In genomic region chr1:84869498-84869897, GRCm38 (mm10) we compare ENCODE assay signal across 15 mouse cellular contexts. TPM values are rescaled to one million over a fixed set of nuclear protein-coding genes. Genes with fewer than 3 reads are reported as not detected.
DNase-seq lines count a peak whose midpoint lies in the region; ATAC-seq and TF ChIP-seq lines count a peak whose summit lies in the region.
"Had no signal": no experiment of that assay in that cellular context is flagged by ENCODE, and none has a peak within 500 bp of the region (broad histone marks: within the 10 kb centered on the region; RNA-seq: fewer than 3 reads in every experiment).

No protein-coding gene starts in this region.

- H3K4me2 ChIP-seq in liver, embryonic 11.5 days: no peak overlapping the region
- H3K4me2 ChIP-seq in embryonic facial prominence, embryonic 14.5 days (ENCODE audit: low read depth, low read length): no peak overlapping the region
- H3K4me2 ChIP-seq in liver, embryonic 14.5 days (ENCODE audit: low read depth): peak overlapping the region; percentile 25; the same call in 1 of the 2 replicates
- H3K4me2 ChIP-seq: lung, embryonic 14.5 days; midbrain, embryonic 15.5 days had no signal

- no peak overlapping the region for H3K9ac ChIP-seq in liver, embryonic 11.5 days (ENCODE audit: low read depth, low read length)
- no peak overlapping the region for H3K9ac ChIP-seq in embryonic facial prominence, embryonic 14.5 days (ENCODE audit: low read depth, low read length)
- no peak overlapping the region for H3K9ac ChIP-seq in liver, embryonic 14.5 days (replicated peaks)
- H3K9ac ChIP-seq: lung, embryonic 14.5 days; midbrain, embryonic 15.5 days had no signal

- WGBS in heart, embryonic 10.5 days: 20% methylated on average over 7 of the region's 7 CpGs
- 27% methylated on average over 7 of the region's 7 CpGs for whole genome bisulfite sequencing in liver, embryonic 11.5 days
- 47% methylated on average over 7 of the region's 7 CpGs for WGBS in embryonic facial prominence, embryonic 14.5 days
- 19% methylated on average over 7 of the region's 7 CpGs for WGBS in liver, embryonic 14.5 days (ENCODE audit: insufficient replicate concordance)

- H3K4me3 ChIP-seq in heart, embryonic 10.5 days: 0 out of 2 replicates have a peak overlapping the region, but pooled peaks have one; percentile 12
- H3K4me3 ChIP-seq in liver, embryonic 11.5 days (ENCODE audit: low read depth, low read length): no peak overlapping the region
- no peak overlapping the region for H3K4me3 ChIP-seq in embryonic facial prominence, embryonic 14.5 days (ENCODE audit: low read depth, low read length)
- no peak overlapping the region for H3K4me3 ChIP-seq in liver, embryonic 14.5 days (ENCODE audit: insufficient read depth in 1 of 2, low read depth in 2 of 2, low read length in 2 of 2)
- H3K4me3 ChIP-seq: erythroblast, embryonic 14.5 days; midbrain, embryonic 15.5 days had no signal

- no peak for TF ChIP-seq EP300 in liver, embryonic 14.5 days (IDR thresholded peaks at IDR 0.05; ENCODE audit: low read depth)

- no peaks in the 10 kb centered on the region for H3K9me3 ChIP-seq in heart, embryonic 10.5 days
- no peaks in the 10 kb centered on the region for H3K9me3 ChIP-seq in liver, embryonic 11.5 days (ENCODE audit: control insufficient read depth, low read length)
- no peaks in the 10 kb centered on the region for H3K9me3 ChIP-seq in embryonic facial prominence, embryonic 14.5 days (ENCODE audit: control insufficient read depth, low read length)
- no peaks in the 10 kb centered on the region for H3K9me3 ChIP-seq in liver, embryonic 14.5 days (ENCODE audit: control insufficient read depth, low read length)
- H3K9me3 ChIP-seq: midbrain, embryonic 15.5 days had no signal

- peaks cover 9% of the 10 kb centered on the region; the same call in 1 of the 2 replicates for H3K4me1 ChIP-seq in heart, embryonic 10.5 days
- H3K4me1 ChIP-seq in liver, embryonic 11.5 days (replicated peaks; ENCODE audit: control insufficient read depth, insufficient read depth, low read length): peaks cover 4% of the 10 kb centered on the region; the same call in 1 of the 2 replicates
- no peaks in the 10 kb centered on the region for H3K4me1 ChIP-seq in embryonic facial prominence, embryonic 14.5 days (ENCODE audit: control insufficient read depth, insufficient read depth, low read length)
- H3K4me1 ChIP-seq in liver, embryonic 14.5 days (replicated peaks; ENCODE audit: control insufficient read depth in 2 of 2, insufficient read depth in 2 of 2, low read length in 1 of 2): peaks cover 4 to 14% of the 10 kb centered on the region in 2 experiments; a peak in 2 of 4 replicates
- H3K4me1 ChIP-seq: midbrain, embryonic 15.5 days had no signal

- H3K36me3 ChIP-seq in heart, embryonic 10.5 days: no peaks in the 10 kb centered on the region
- no peaks in the 10 kb centered on the region for H3K36me3 ChIP-seq in liver, embryonic 11.5 days (ENCODE audit: control insufficient read depth, insufficient read depth, low read length)
- H3K36me3 ChIP-seq in embryonic facial prominence, embryonic 14.5 days (ENCODE audit: control insufficient read depth, insufficient read depth, low read length): no peaks in the 10 kb centered on the region
- no peaks in the 10 kb centered on the region for H3K36me3 ChIP-seq in liver, embryonic 14.5 days (replicated peaks; ENCODE audit: control insufficient read depth, insufficient read depth, low read depth)
- H3K36me3 ChIP-seq: midbrain, embryonic 15.5 days had no signal

- no peak for DNase-seq in heart, embryonic 10.5 days (ENCODE audit: low spot score)
- DNase-seq in heart, adult 18-20 months: no peak
- DNase-seq in liver, embryonic 11.5 days (ENCODE audit: low spot score): no peak
- no peak for DNase-seq in liver
- DNase-seq in embryonic facial prominence, embryonic 14.5 days (ENCODE audit: low spot score): no peak
- DNase-seq in liver, embryonic 14.5 days (ENCODE audit: low read depth in 3 of 3, low spot score in 3 of 3): no peak
- no peak for DNase-seq in adrenal gland, postnatal 14 days
- DNase-seq in adrenal gland, postnatal 4 days (ENCODE audit: low spot score in 2 of 2): no peak
- DNase-seq: cerebellum, adult 9-11 months; lung, embryonic 14.5 days; right cerebral cortex, postnatal 4 days; thymus, adult 18-20 months had no signal

- peak; percentile 22; the same call in 1 of the 2 replicates for TF ChIP-seq CTCF in liver, embryonic 14.5 days (IDR thresholded peaks at IDR 0.05; ENCODE audit: low read depth)

- H3K27me3 ChIP-seq in heart, embryonic 10.5 days (ENCODE audit: insufficient read depth, poor library complexity, severe bottlenecking): no peaks in the 10 kb centered on the region
- H3K27me3 ChIP-seq in liver, embryonic 11.5 days (replicated peaks; ENCODE audit: control insufficient read depth, insufficient read depth, low read length): no peaks in the 10 kb centered on the region
- no peaks in the 10 kb centered on the region for H3K27me3 ChIP-seq in embryonic facial prominence, embryonic 14.5 days (replicated peaks; ENCODE audit: control insufficient read depth, insufficient read depth, low read length)
- H3K27me3 ChIP-seq in liver, embryonic 14.5 days (ENCODE audit: control insufficient read depth, insufficient read depth, low read length): no peaks in the 10 kb centered on the region
- H3K27me3 ChIP-seq: midbrain, embryonic 15.5 days had no signal

- peak overlapping the region; percentile 42; the same call in 1 of the 2 replicates for H3K27ac ChIP-seq in heart, embryonic 10.5 days
- no peak overlapping the region for H3K27ac ChIP-seq in liver, embryonic 11.5 days (ENCODE audit: low read depth, low read length)
- H3K27ac ChIP-seq in embryonic facial prominence, embryonic 14.5 days (replicated peaks; ENCODE audit: low read depth, low read length): no peak overlapping the region
- no peak overlapping the region for H3K27ac ChIP-seq in liver, embryonic 14.5 days
- H3K27ac ChIP-seq: midbrain, embryonic 15.5 days had no signal

- ATAC-seq in liver, embryonic 11.5 days (replicated peaks; ENCODE audit: low FRiP score): peak; percentile 60; the same call in 1 of the 2 replicates
- ATAC-seq in embryonic facial prominence, embryonic 14.5 days (ENCODE audit: low read depth): peak; percentile 73
- 0 out of 2 replicates have a peak, but pooled peaks have one; percentile 40 for ATAC-seq in liver, embryonic 14.5 days (ENCODE audit: insufficient read depth)
- ATAC-seq: midbrain, embryonic 15.5 days had no signal

RNA-seq across cellular contexts. Expression of gene Trip12, which starts 29.2 kb away (rescaled TPM):
- polyA plus RNA-seq in heart, embryonic 10.5 days (2016; fragmentation: Nextera tagmentation; extraction: Ambion mirVana): 68.5 and 78.0 TPM in 2 replicates
- total RNA-seq in heart, adult 18-20 months (2021): 100 to 1,000 TPM; 178 to 183 TPM
- polyA plus RNA-seq in liver, embryonic 11.5 days (2014; fragmentation: Nextera tagmentation; extraction: Ambion mirVana): 75.9 and 78.1 TPM in 2 replicates
- polyA plus RNA-seq in embryonic facial prominence, embryonic 14.5 days (2014; fragmentation: Nextera tagmentation; extraction: Ambion mirVana): 79.4 and 80.8 TPM in 2 replicates
- 20.5 and 27.9 TPM in 2 replicates for polyA plus RNA-seq in liver, embryonic 14.5 days (2012; rRNA removed)
- 30.3 and 34.5 TPM in 2 replicates for polyA plus RNA-seq in liver, embryonic 14.5 days (2014; fragmentation: Nextera tagmentation; extraction: Ambion mirVana)
- 224 and 225 TPM in 2 replicates for total RNA-seq in adrenal gland, postnatal 14 days (2021)
- total RNA-seq in adrenal gland, postnatal 4 days (2021): 100 to 1,000 TPM; 248 to 284 TPM

RNA-seq across cellular contexts. Expression of gene Fbxo36, which starts 29.9 kb away (rescaled TPM):
- 7.0 and 8.6 TPM in 2 replicates for polyA plus RNA-seq in heart, embryonic 10.5 days (2016; fragmentation: Nextera tagmentation; extraction: Ambion mirVana)
- total RNA-seq in heart, adult 18-20 months (2021): 1 to 10 TPM; 1.9 TPM
- 10.2 and 10.4 TPM in 2 replicates for polyA plus RNA-seq in liver, embryonic 11.5 days (2014; fragmentation: Nextera tagmentation; extraction: Ambion mirVana)
- 12.9 and 20.0 TPM in 2 replicates for polyA plus RNA-seq in embryonic facial prominence, embryonic 14.5 days (2014; fragmentation: Nextera tagmentation; extraction: Ambion mirVana)
- polyA plus RNA-seq in liver, embryonic 14.5 days (2012; rRNA removed): 3.9 and 4.0 TPM in 2 replicates
- polyA plus RNA-seq in liver, embryonic 14.5 days (2014; fragmentation: Nextera tagmentation; extraction: Ambion mirVana): 9.0 TPM in 2 replicates
- total RNA-seq in adrenal gland, postnatal 14 days (2021): 6.4 and 7.8 TPM in 2 replicates
- 1 to 10 TPM; 8.5 to 9.3 TPM for total RNA-seq in adrenal gland, postnatal 4 days (2021)
- total RNA-seq: neutrophil, adult 5-6 weeks had no signal
